Mouse (Mus musculus): ENCODE data around the gene Il20rb. TPM values are rescaled to one million over a fixed set of nuclear protein-coding genes. Genes with fewer than 3 reads are reported as not detected.
A peak's percentile ranks its signal among the peaks of the same experiment; 100 is the strongest.

Gene Il20rb
- polyA plus RNA-seq, 1 experiment from 2014 or later: 5.1 TPM

- H3K36me3 ChIP-seq (ENCODE audit: control insufficient read depth, insufficient read depth, low read length): peaks cover 3% of the 10 kb centered on the region; the same call in 1 of the 2 replicates
- no peak overlapping the region for H3K27ac ChIP-seq (replicated peaks)
- peaks cover 2% of the 10 kb centered on the region; the same call in 1 of the 2 replicates for H3K4me1 ChIP-seq (replicated peaks; ENCODE audit: control insufficient read depth, insufficient read depth)
- ATAC-seq (ENCODE audit: low FRiP score, low TSS enrichment) (no peak), DNase-seq (ENCODE audit: low spot score) (peak; percentile 9)
- 63% methylated on average over 2 of the region's 2 CpGs for WGBS
- no peaks in the 10 kb centered on the region for H3K27me3 ChIP-seq (ENCODE audit: control insufficient read depth, insufficient read depth, low read length)
- H3K9me3 ChIP-seq (ENCODE audit: control insufficient read depth, low read length): no peaks in the 10 kb centered on the region
- no peak overlapping the region for H3K4me2 ChIP-seq (replicated peaks; ENCODE audit: low read depth)
- H3K9ac ChIP-seq (ENCODE audit: low read length): no peak overlapping the region
- no peak for TF ChIP-seq EP300 (optimal IDR thresholded peaks at IDR 0.05)
- H3K4me3 ChIP-seq (ENCODE audit: low read depth, low read length): no peak overlapping the region
Observed at GRCm38 (mm10) chr9:100463771-100464170, 22.8 kb downstream of the Il20rb start.

- TF ChIP-seq CTCF (IDR thresholded peaks at IDR 0.05; ENCODE audit: low read depth) (no peak), EP300 (optimal IDR thresholded peaks at IDR 0.05) (no peak)
- no peak for ATAC-seq (ENCODE audit: low FRiP score, low TSS enrichment)
- Histone ChIP-seq H3K9ac (ENCODE audit: low read length) (no peak overlapping the region), H3K4me1 (replicated peaks; ENCODE audit: control insufficient read depth, insufficient read depth) (peaks cover 2% of the 10 kb centered on the region; the same call in 1 of the 2 replicates), H3K9me3 (ENCODE audit: control insufficient read depth, low read length) (no peaks in the 10 kb centered on the region), H3K36me3 (ENCODE audit: control insufficient read depth, insufficient read depth, low read length) (peaks cover 3% of the 10 kb centered on the region; the same call in 1 of the 2 replicates), H3K4me2 (replicated peaks; ENCODE audit: low read depth) (no peak overlapping the region), H3K4me3 (ENCODE audit: low read depth, low read length) (no peak overlapping the region), H3K27me3 (ENCODE audit: control insufficient read depth, insufficient read depth, low read length) (no peaks in the 10 kb centered on the region), H3K27ac (replicated peaks) (peak overlapping the region; percentile 31)
- no peak for DNase-seq (ENCODE audit: low spot score)
- WGBS: 69% methylated on average over 4 of the region's 4 CpGs
Observed at GRCm38 (mm10) chr9:100462098-100462497, 24.5 kb downstream of the Il20rb start.

GRCm38 (mm10) chr9:100461671-100462070 is 24.9 kb downstream of the Il20rb start:
- H3K4me1 ChIP-seq (replicated peaks; ENCODE audit: control insufficient read depth, insufficient read depth): 0 out of 2 replicates have a peak, but pooled peaks cover 2% of the 10 kb centered on the region
- no peak for DNase-seq (ENCODE audit: low spot score)
- TF ChIP-seq EP300 (optimal IDR thresholded peaks at IDR 0.05): no peak
- TF ChIP-seq CTCF (IDR thresholded peaks at IDR 0.05; ENCODE audit: low read depth): no peak
- H3K4me2 ChIP-seq (replicated peaks; ENCODE audit: low read depth): no peak overlapping the region
- peak overlapping the region; percentile 20 for H3K27ac ChIP-seq (replicated peaks)
- H3K4me3 ChIP-seq (ENCODE audit: low read depth, low read length): no peak overlapping the region
- ATAC-seq (ENCODE audit: low FRiP score, low TSS enrichment): no peak; the same call in 1 of the 2 replicates
- H3K27me3 ChIP-seq (ENCODE audit: control insufficient read depth, insufficient read depth, low read length): no peaks in the 10 kb centered on the region
- no peaks in the 10 kb centered on the region for H3K9me3 ChIP-seq (ENCODE audit: control insufficient read depth, low read length)
- H3K9ac ChIP-seq (ENCODE audit: low read length): no peak overlapping the region
- peaks cover 3% of the 10 kb centered on the region; the same call in 1 of the 2 replicates for H3K36me3 ChIP-seq (ENCODE audit: control insufficient read depth, insufficient read depth, low read length)
- 48% methylated on average over 9 of the region's 9 CpGs for WGBS

- Histone ChIP-seq H3K27me3 (ENCODE audit: control insufficient read depth, insufficient read depth, low read length) (no peaks in the 10 kb centered on the region), H3K36me3 (ENCODE audit: control insufficient read depth, insufficient read depth, low read length) (no peaks in the 10 kb centered on the region; the same call in 1 of the 2 replicates), H3K27ac (replicated peaks) (no peak overlapping the region), H3K4me1 (replicated peaks; ENCODE audit: control insufficient read depth, insufficient read depth) (no peaks in the 10 kb centered on the region), H3K4me3 (ENCODE audit: low read depth, low read length) (no peak overlapping the region), H3K4me2 (replicated peaks; ENCODE audit: low read depth) (no peak overlapping the region), H3K9ac (ENCODE audit: low read length) (no peak overlapping the region), H3K9me3 (ENCODE audit: control insufficient read depth, low read length) (no peaks in the 10 kb centered on the region)
- DNase-seq (ENCODE audit: low spot score) (no peak), ATAC-seq (ENCODE audit: low FRiP score, low TSS enrichment) (no peak)
- WGBS: 86% methylated on average over 9 of the region's 9 CpGs
- no peak for TF ChIP-seq EP300 (optimal IDR thresholded peaks at IDR 0.05)
- TF ChIP-seq CTCF (IDR thresholded peaks at IDR 0.05; ENCODE audit: low read depth): no peak
Observed at GRCm38 (mm10) chr9:100460203-100460602, 26.4 kb downstream of the Il20rb start.

GRCm38 (mm10) chr9:100457971-100458681 is 28.5 kb downstream of the Il20rb start:
- Histone ChIP-seq H3K4me3 (ENCODE audit: low read depth, low read length) (no peak overlapping the region), H3K9ac (ENCODE audit: low read length) (no peak overlapping the region), H3K4me1 (replicated peaks; ENCODE audit: control insufficient read depth, insufficient read depth) (no peaks in the 10 kb centered on the region), H3K9me3 (ENCODE audit: control insufficient read depth, low read length) (no peaks in the 10 kb centered on the region), H3K27ac (replicated peaks) (no peak overlapping the region), H3K4me2 (replicated peaks; ENCODE audit: low read depth) (no peak overlapping the region), H3K36me3 (ENCODE audit: control insufficient read depth, insufficient read depth, low read length) (no peaks in the 10 kb centered on the region; the same call in 1 of the 2 replicates), H3K27me3 (ENCODE audit: control insufficient read depth, insufficient read depth, low read length) (no peaks in the 10 kb centered on the region)
- 83% methylated on average over 17 of the region's 17 CpGs for whole genome bisulfite sequencing
- TF ChIP-seq CTCF (IDR thresholded peaks at IDR 0.05; ENCODE audit: low read depth) (no peak), EP300 (optimal IDR thresholded peaks at IDR 0.05) (no peak)
- DNase-seq (ENCODE audit: low spot score): no peak
- ATAC-seq (ENCODE audit: low FRiP score, low TSS enrichment): no peak

- DNase-seq (ENCODE audit: low spot score): no peak
- H3K9ac ChIP-seq (ENCODE audit: low read length): peak overlapping the region; percentile 38
- TF ChIP-seq EP300 (optimal IDR thresholded peaks at IDR 0.05): no peak
- TF ChIP-seq CTCF (IDR thresholded peaks at IDR 0.05; ENCODE audit: low read depth): no peak
- H3K36me3 ChIP-seq (ENCODE audit: control insufficient read depth, insufficient read depth, low read length): no peaks in the 10 kb centered on the region; the same call in 1 of the 2 replicates
- 0 out of 2 replicates have a peak, but pooled peaks have one; percentile 36 for ATAC-seq (ENCODE audit: low FRiP score, low TSS enrichment)
- no peaks in the 10 kb centered on the region for H3K27me3 ChIP-seq (ENCODE audit: control insufficient read depth, insufficient read depth, low read length)
- WGBS: 9% methylated on average over 9 of the region's 9 CpGs
- peak overlapping the region; percentile 41 for H3K4me3 ChIP-seq (ENCODE audit: low read depth, low read length)
- H3K4me1 ChIP-seq (replicated peaks; ENCODE audit: control insufficient read depth, insufficient read depth): no peaks in the 10 kb centered on the region; the same call in 1 of the 2 replicates
- peak overlapping the region; percentile 71 for H3K4me2 ChIP-seq (replicated peaks; ENCODE audit: low read depth)
- H3K9me3 ChIP-seq (ENCODE audit: control insufficient read depth, low read length): no peaks in the 10 kb centered on the region
- no peak overlapping the region for H3K27ac ChIP-seq (replicated peaks)
Observed at GRCm38 (mm10) chr9:100454664-100454993, 32.0 kb downstream of the Il20rb start.
